Mouse (Mus musculus) kidney, embryonic 16.5 days (tissue): ENCODE results near the gene Cd177. TPM values are rescaled to one million over a fixed set of nuclear protein-coding genes. Genes with fewer than 3 reads are reported as not detected.
"Not testable (repeated sequence)": the region's sequence is repeated elsewhere in the genome, so short reads cannot be mapped to it uniquely, and the experiment has no call there.

Experiments used
- ATAC-seq: fragments of 200-750 bp; cut with Nextera tagmentation; 2 replicates; pipeline ENCODE4 v1.8.0; 2017; ENCODE audit warnings: moderate TSS enrichment; ENCODE audit not compliant: low FRiP score, low TSS enrichment
- H3K27ac ChIP-seq: fragments of 300-500 bp; sonication (generic); 2 replicates; pipeline ENCODE4 v1.5.1; 2014; ENCODE audit warnings: low read length
- H3K27me3 ChIP-seq: fragments of 300-500 bp; sonication (generic); 2 replicates; pipeline ENCODE4 v1.6.1; 2014; ENCODE audit warnings: low read length, control low read depth, mixed read lengths; ENCODE audit not compliant: insufficient read depth
- H3K36me3 ChIP-seq: fragments of 300-500 bp; sonication (generic); 2 replicates; pipeline ENCODE4 v1.6.1; 2014; ENCODE audit warnings: low read length, control low read depth, mixed read lengths; ENCODE audit not compliant: insufficient read depth
- H3K4me1 ChIP-seq: fragments of 300-500 bp; sonication (generic); 2 replicates; pipeline ENCODE4 v1.6.1; 2014; ENCODE audit warnings: low read length, control low read depth, mixed read lengths; ENCODE audit not compliant: insufficient read depth
- H3K4me2 ChIP-seq: fragments of 300-500 bp; sonication (generic); replicated peaks from 2 replicates; pipeline ENCODE4 v1.6.1; 2014; ENCODE audit warnings: low read depth, low read length
- H3K4me3 ChIP-seq: fragments of 300-500 bp; sonication (generic); 2 replicates; pipeline ENCODE4 v1.5.1; 2014; ENCODE audit warnings: mild to moderate bottlenecking, low read length
- H3K9ac ChIP-seq: fragments of 300-500 bp; sonication (generic); replicated peaks from 2 replicates; pipeline ENCODE4 v1.6.1; 2014; ENCODE audit warnings: low read length
- H3K9me3 ChIP-seq: fragments of 300-500 bp; sonication (generic); 2 replicates; pipeline ENCODE4 v1.6.1; 2016; ENCODE audit warnings: low read length, control low read depth
- WGBS: fragments of 180-500 bp; shearing (Covaris S2); extraction: QIAGEN DNeasy Blood & Tissue Kit; methylation state at CpG from one replicate; pipeline ENCODE4 v1.1.7; 2014; 5-methylcytosine and 5-hydroxymethylcytosine counted together
- polyA plus RNA-seq: library from polyadenylated mRNA; unstranded; fragments of >200 nt; fragmentation: Nextera tagmentation; extraction: Ambion mirVana; gene quantifications from 2 replicates; pipeline ENCODE4 v1.2.1, GENCODE M21; 2015

Cd177 gene
- polyA plus RNA-seq, 1 experiment from 2014 or later = 0.61 TPM

DNA sequence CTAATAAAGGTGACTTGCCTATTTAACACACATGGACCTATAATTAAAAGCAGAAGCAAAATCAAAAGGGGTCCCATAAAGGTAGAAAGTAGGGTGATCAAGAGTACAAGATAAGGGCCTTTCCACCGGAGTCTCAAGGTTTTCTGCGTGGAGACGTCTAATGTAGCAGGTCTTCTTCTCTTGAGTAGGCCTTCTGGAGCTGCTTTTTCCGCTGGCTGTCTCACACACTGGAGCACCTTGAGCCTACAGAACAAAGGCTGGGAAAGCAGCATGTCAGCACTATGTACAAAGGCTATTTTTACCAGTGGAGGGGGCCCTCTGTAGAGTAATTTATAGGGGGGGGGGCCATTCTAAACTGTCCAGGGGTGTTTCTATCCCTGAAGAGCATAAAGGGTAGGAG is 62.2 kb downstream of the Cd177 start:
- H3K27ac ChIP-seq, H3K4me1 ChIP-seq, H3K27me3 ChIP-seq, H3K9me3 ChIP-seq, H3K9ac ChIP-seq, ATAC-seq, H3K36me3 ChIP-seq, H3K4me2 ChIP-seq, H3K4me3 ChIP-seq: not testable (repeated sequence)
- WGBS = 93% methylated on average over 4 of the region's 4 CpGs

Other genes with a start within 250 kb of the Cd177 start
- gene AC161166.1, start 247.9 kb downstream of the Cd177 start, polyA plus RNA-seq = 0.42 and 0.80 TPM in 2 replicates
- 7.2 and 7.8 TPM in 2 replicates for gene Irgq, start 229.6 kb downstream of the Cd177 start, polyA plus RNA-seq
- 0.64 and 1.0 TPM in 2 replicates for gene Pinlyp, start 214.2 kb downstream of the Cd177 start, polyA plus RNA-seq
- gene Xrcc1, start 214.0 kb downstream of the Cd177 start, polyA plus RNA-seq = 159 and 164 TPM in 2 replicates
- 53.0 and 55.2 TPM in 2 replicates for gene Ethe1, start 172.8 kb downstream of the Cd177 start, polyA plus RNA-seq
- 3.8 and 3.9 TPM in 2 replicates for gene Zfp575, start 172.7 kb downstream of the Cd177 start, polyA plus RNA-seq
- gene Phldb3, start 149.5 kb downstream of the Cd177 start, polyA plus RNA-seq = 0.14 and 0.22 TPM in 2 replicates
- gene Lypd3, start 123.8 kb downstream of the Cd177 start, polyA plus RNA-seq = 0.75 and 1.0 TPM in 2 replicates
- gene Tex101, start 83.6 kb downstream of the Cd177 start, polyA plus RNA-seq = 0.20 TPM in 1 of 2 replicates, not detected in the other
- not detected in 2 replicates for gene BC049730, start 51.1 kb downstream of the Cd177 start, polyA plus RNA-seq
- not detected in 2 replicates for gene Gm4763, start 33.4 kb downstream of the Cd177 start, polyA plus RNA-seq
- 0.44 TPM in 1 of 2 replicates, not detected in the other for gene Ceacam10, start 16.9 kb upstream of the Cd177 start, polyA plus RNA-seq
- gene Gm9844, start 101.9 kb upstream of the Cd177 start, polyA plus RNA-seq = 8.3 and 21.9 TPM in 2 replicates
- gene Lypd4, start 109.6 kb upstream of the Cd177 start, polyA plus RNA-seq = not detected in 2 replicates
- gene Dmrtc2, start 109.7 kb upstream of the Cd177 start, polyA plus RNA-seq = not detected in 2 replicates
- 2,217 and 2,364 TPM in 2 replicates for gene Rps19, start 124.1 kb upstream of the Cd177 start, polyA plus RNA-seq
- gene Cd79a, start 137.1 kb upstream of the Cd177 start, polyA plus RNA-seq = 1.8 and 2.0 TPM in 2 replicates
- 94.7 and 105 TPM in 2 replicates for gene Arhgef1, start 142.6 kb upstream of the Cd177 start, polyA plus RNA-seq
- gene Gm4881, start 184.2 kb upstream of the Cd177 start, polyA plus RNA-seq = not detected in 2 replicates
- gene Rabac1, start 212.4 kb upstream of the Cd177 start, polyA plus RNA-seq = 183 and 199 TPM in 2 replicates
- gene Atp1a3, start 245.6 kb upstream of the Cd177 start, polyA plus RNA-seq = 0.66 and 1.5 TPM in 2 replicates